Mouse (Mus musculus) megakaryocyte, embryonic 14.5 days (primary cell): ENCODE data around the gene Tap1.

Source experiments
- FLI1 ChIP-seq: IDR thresholded peaks from 2 replicates; pipeline ENCODE4 v1.6.1; 2012; ENCODE audit warnings: low read length, inconsistent platforms, mixed read lengths
- GATA1 ChIP-seq: IDR thresholded peaks from 3 replicates; pipeline ENCODE4 v1.6.1; 2012; ENCODE audit warnings: mixed read lengths, low read length, inconsistent platforms, borderline replicate concordance

DNA sequence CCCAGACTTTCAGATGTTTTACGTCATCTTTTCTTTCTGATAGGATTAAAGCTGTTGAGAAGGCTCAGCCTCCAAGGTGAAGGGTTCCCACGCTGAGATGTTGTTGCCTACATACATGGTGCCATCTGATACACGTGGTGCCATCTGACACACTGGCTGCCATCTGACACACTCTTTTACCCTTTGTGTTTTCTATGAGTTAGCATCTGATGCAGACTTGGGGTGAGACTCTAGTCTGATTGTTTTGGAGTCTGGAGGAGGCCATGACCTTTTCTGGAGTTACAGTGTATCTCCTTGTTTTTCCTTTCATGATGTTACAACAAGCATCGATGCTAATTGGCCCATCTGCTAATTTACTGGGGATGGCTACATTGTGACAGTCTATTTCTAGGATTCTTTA, 57.3 kb downstream of the Tap1 start:
- TF ChIP-seq GATA1 = no peak
- TF ChIP-seq FLI1 = no peak
